Mouse (Mus musculus): ENCODE results near the gene Set. TPM values are rescaled to one million over a fixed set of nuclear protein-coding genes. Genes with fewer than 3 reads are reported as not detected.

Gene Set
- polyA plus RNA-seq, 2 experiments, result 159 to 179 TPM

GRCm38 (mm10) chr2:30067962-30068361 is 10.8 kb downstream of the Set start:
- DNase-seq (ENCODE audit: low read depth in 3 of 3, low spot score in 3 of 3), result no peak
- 23% methylated on average over 7 of the region's 7 CpGs for WGBS (ENCODE audit: insufficient replicate concordance)
- TF ChIP-seq EP300 (IDR thresholded peaks at IDR 0.05; ENCODE audit: low read depth) (no peak), CTCF (IDR thresholded peaks at IDR 0.05; ENCODE audit: low read depth) (no peak)
- peaks cover 30% of the 10 kb centered on the region for H3K36me3 ChIP-seq (replicated peaks; ENCODE audit: control insufficient read depth, insufficient read depth, low read depth)
- H3K27ac ChIP-seq, result no peak overlapping the region
- no peaks in the 10 kb centered on the region for H3K27me3 ChIP-seq (ENCODE audit: control insufficient read depth, insufficient read depth, low read length)
- peak overlapping the region; percentile 94 for H3K9ac ChIP-seq (replicated peaks)
- peak overlapping the region; percentile 93 to 100 for H3K4me3 ChIP-seq (ENCODE audit: insufficient read depth in 1 of 2, low read depth in 2 of 2, low read length in 2 of 2)
- no peaks in the 10 kb centered on the region for H3K9me3 ChIP-seq (ENCODE audit: control insufficient read depth, low read length)
- no peak for ATAC-seq (ENCODE audit: insufficient read depth)
- H3K4me2 ChIP-seq (ENCODE audit: low read depth), result peak overlapping the region; percentile 97
- peaks cover 19 to 27% of the 10 kb centered on the region in 2 experiments for H3K4me1 ChIP-seq (replicated peaks; ENCODE audit: control insufficient read depth in 2 of 2, insufficient read depth in 2 of 2, low read length in 1 of 2)

DNA sequence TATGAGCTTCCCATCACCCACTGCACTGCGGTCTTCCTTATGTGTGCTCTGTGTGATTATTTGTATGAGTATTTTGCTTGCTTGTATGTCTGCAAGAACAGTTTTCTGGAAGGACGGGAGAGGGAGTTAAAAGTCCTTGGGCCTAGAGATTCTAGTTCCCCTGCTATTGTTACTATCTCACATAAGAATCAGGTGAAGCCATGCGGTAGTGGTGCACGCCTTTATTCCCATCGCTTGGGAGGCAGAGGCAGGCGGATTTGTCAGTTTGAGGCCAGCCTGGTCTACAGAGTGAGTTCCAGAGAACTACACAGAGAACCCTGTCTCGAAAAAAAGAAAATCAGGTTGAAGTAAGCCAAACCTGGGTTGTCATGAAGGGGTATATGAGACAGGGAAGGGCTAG is 15.7 kb downstream of the Set start:
- TF ChIP-seq CTCF (IDR thresholded peaks at IDR 0.05; ENCODE audit: low read depth) (no peak), EP300 (IDR thresholded peaks at IDR 0.05; ENCODE audit: low read depth) (no peak)
- 51% methylated on average over 7 of the region's 7 CpGs for WGBS (ENCODE audit: insufficient replicate concordance)
- no peak for DNase-seq (ENCODE audit: low read depth in 3 of 3, low spot score in 3 of 3)
- H3K4me1 ChIP-seq (replicated peaks; ENCODE audit: control insufficient read depth in 2 of 2, insufficient read depth in 2 of 2, low read length in 1 of 2), result peaks cover under 1 to 1% of the 10 kb centered on the region in 2 experiments; a peak in 2 of 4 replicates
- no peaks in the 10 kb centered on the region for H3K9me3 ChIP-seq (ENCODE audit: control insufficient read depth, low read length)
- no peak overlapping the region for H3K27ac ChIP-seq
- H3K4me3 ChIP-seq (ENCODE audit: insufficient read depth in 1 of 2, low read depth in 2 of 2, low read length in 2 of 2), result no peak overlapping the region
- no peak overlapping the region for H3K9ac ChIP-seq (replicated peaks)
- peaks cover 30% of the 10 kb centered on the region for H3K36me3 ChIP-seq (replicated peaks; ENCODE audit: control insufficient read depth, insufficient read depth, low read depth)
- no peak for ATAC-seq (ENCODE audit: insufficient read depth)
- no peak overlapping the region for H3K4me2 ChIP-seq (ENCODE audit: low read depth)
- no peaks in the 10 kb centered on the region for H3K27me3 ChIP-seq (ENCODE audit: control insufficient read depth, insufficient read depth, low read length)

DNA sequence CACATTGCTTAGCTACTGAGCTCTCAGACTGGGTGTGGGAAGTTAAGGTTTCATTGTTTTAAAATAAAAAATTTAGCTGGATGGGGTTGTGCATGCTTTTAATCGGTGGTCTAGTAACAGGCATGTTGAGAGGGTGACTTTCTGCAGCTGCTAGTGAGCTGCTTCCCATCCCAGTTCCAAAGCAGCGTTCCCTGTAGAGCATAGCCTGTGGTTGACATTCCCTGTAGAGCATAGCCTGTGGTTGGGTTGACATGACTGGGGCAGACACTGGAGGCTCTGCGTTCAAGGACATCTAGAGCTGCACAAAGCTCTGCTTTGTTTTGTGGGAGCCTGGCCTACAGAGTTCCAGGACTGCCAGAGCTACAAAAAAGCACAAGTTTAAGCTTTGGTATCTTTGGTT is 16.1 kb downstream of the Set start:
- ATAC-seq (ENCODE audit: insufficient read depth), result no peak
- H3K9me3 ChIP-seq (ENCODE audit: control insufficient read depth, low read length), result no peaks in the 10 kb centered on the region
- no peak overlapping the region for H3K4me2 ChIP-seq (ENCODE audit: low read depth)
- H3K4me3 ChIP-seq (ENCODE audit: insufficient read depth in 1 of 2, low read depth in 2 of 2, low read length in 2 of 2), result no peak overlapping the region
- H3K27me3 ChIP-seq (ENCODE audit: control insufficient read depth, insufficient read depth, low read length), result no peaks in the 10 kb centered on the region
- no peak for DNase-seq (ENCODE audit: low read depth in 3 of 3, low spot score in 3 of 3)
- WGBS (ENCODE audit: insufficient replicate concordance), result 71% methylated on average over 3 of the region's 3 CpGs
- no peak overlapping the region for H3K27ac ChIP-seq
- peaks cover 1 to 3% of the 10 kb centered on the region in 2 experiments; a peak in 2 of 4 replicates for H3K4me1 ChIP-seq (replicated peaks; ENCODE audit: control insufficient read depth in 2 of 2, insufficient read depth in 2 of 2, low read length in 1 of 2)
- no peak overlapping the region for H3K9ac ChIP-seq (replicated peaks)
- TF ChIP-seq EP300 (IDR thresholded peaks at IDR 0.05; ENCODE audit: low read depth) (no peak), CTCF (IDR thresholded peaks at IDR 0.05; ENCODE audit: low read depth) (no peak)
- H3K36me3 ChIP-seq (replicated peaks; ENCODE audit: control insufficient read depth, insufficient read depth, low read depth), result peaks cover 27% of the 10 kb centered on the region

DNA sequence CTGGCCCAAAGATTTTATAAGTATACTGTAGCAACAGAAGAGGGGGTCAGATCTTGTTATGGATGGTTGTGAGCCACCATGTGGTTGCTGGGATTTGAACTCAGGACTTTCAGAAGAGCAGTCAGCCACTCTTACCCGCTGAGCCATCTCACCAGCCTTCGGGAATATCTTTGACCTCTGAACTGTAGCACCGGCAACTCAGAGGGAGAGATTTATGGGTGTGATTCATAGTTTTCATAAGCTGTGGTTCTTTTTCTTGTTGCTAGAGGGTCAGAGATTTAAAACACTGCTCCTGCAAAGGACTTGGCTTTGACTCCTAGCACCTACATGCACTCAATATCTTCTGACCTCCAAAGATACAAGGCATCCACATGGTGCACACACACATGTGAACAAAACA is 18.4 kb downstream of the Set start:
- TF ChIP-seq CTCF (IDR thresholded peaks at IDR 0.05; ENCODE audit: low read depth), result no peak
- TF ChIP-seq EP300 (IDR thresholded peaks at IDR 0.05; ENCODE audit: low read depth), result no peak

DNA sequence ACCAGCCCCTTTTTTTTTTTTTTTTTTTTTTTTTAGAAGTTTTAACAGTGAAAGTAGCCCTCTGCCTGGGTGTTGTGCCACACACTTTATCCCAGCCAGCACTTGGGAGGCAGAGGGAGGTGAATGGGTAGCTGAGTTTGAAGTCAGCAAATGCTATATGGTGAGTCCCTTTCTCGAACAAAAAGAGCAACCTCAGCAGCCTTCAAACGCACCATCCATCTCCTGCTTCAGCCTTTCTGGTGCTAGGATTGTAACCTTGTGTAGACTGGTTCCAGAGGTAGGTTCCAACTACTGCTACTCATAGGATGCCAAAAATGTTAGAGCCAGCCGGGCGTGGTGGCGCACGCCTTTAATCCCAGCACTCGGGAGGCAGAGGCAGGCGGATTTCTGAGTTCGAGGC is 19.3 kb downstream of the Set start:
- DNase-seq (ENCODE audit: low read depth in 3 of 3, low spot score in 3 of 3) (no peak), ATAC-seq (ENCODE audit: insufficient read depth) (no peak)
- H3K4me1 ChIP-seq (replicated peaks; ENCODE audit: control insufficient read depth in 2 of 2, insufficient read depth in 2 of 2, low read length in 1 of 2), result peaks cover 4 to 6% of the 10 kb centered on the region in 2 experiments; a peak in 2 of 4 replicates
- WGBS (ENCODE audit: insufficient replicate concordance), result 79% methylated on average over 7 of the region's 9 CpGs
- H3K27ac ChIP-seq, result no peak overlapping the region
- H3K9ac ChIP-seq (replicated peaks), result no peak overlapping the region
- no peak for TF ChIP-seq CTCF (IDR thresholded peaks at IDR 0.05; ENCODE audit: low read depth)
- TF ChIP-seq EP300 (IDR thresholded peaks at IDR 0.05; ENCODE audit: low read depth), result no peak
- H3K4me2 ChIP-seq (ENCODE audit: low read depth), result no peak overlapping the region
- peaks cover 3% of the 10 kb centered on the region for H3K36me3 ChIP-seq (replicated peaks; ENCODE audit: control insufficient read depth, insufficient read depth, low read depth)
- no peaks in the 10 kb centered on the region for H3K27me3 ChIP-seq (ENCODE audit: control insufficient read depth, insufficient read depth, low read length)
- H3K4me3 ChIP-seq (ENCODE audit: insufficient read depth in 1 of 2, low read depth in 2 of 2, low read length in 2 of 2), result no peak overlapping the region
- no peaks in the 10 kb centered on the region for H3K9me3 ChIP-seq (ENCODE audit: control insufficient read depth, low read length)

More for the DNA sequence above, 18.4 kb downstream of the Set start:
- Histone ChIP-seq H3K27me3 (ENCODE audit: control insufficient read depth, insufficient read depth, low read length) (no peaks in the 10 kb centered on the region), H3K9ac (replicated peaks) (no peak overlapping the region), H3K36me3 (replicated peaks; ENCODE audit: control insufficient read depth, insufficient read depth, low read depth) (peaks cover 4% of the 10 kb centered on the region), H3K4me3 (ENCODE audit: insufficient read depth in 1 of 2, low read depth in 2 of 2, low read length in 2 of 2) (no peak overlapping the region), H3K4me1 (replicated peaks; ENCODE audit: control insufficient read depth in 2 of 2, insufficient read depth in 2 of 2, low read length in 1 of 2) (peaks cover 4 to 6% of the 10 kb centered on the region in 2 experiments; a peak in 2 of 4 replicates), H3K4me2 (ENCODE audit: low read depth) (no peak overlapping the region), H3K9me3 (ENCODE audit: control insufficient read depth, low read length) (no peaks in the 10 kb centered on the region), H3K27ac (no peak overlapping the region)
- 66% methylated on average over 3 of the region's 3 CpGs for whole genome bisulfite sequencing (ENCODE audit: insufficient replicate concordance)
- DNase-seq (ENCODE audit: low read depth in 3 of 3, low spot score in 3 of 3), result no peak
- ATAC-seq (ENCODE audit: insufficient read depth), result no peak
